Mouse (Mus musculus): ENCODE results near the gene Wwox. TPM values are rescaled to one million over a fixed set of nuclear protein-coding genes. Genes with fewer than 3 reads are reported as not detected.

The Wwox gene
- polyA plus RNA-seq, 1 experiment from 2014 or later = 13.8 TPM

DNA sequence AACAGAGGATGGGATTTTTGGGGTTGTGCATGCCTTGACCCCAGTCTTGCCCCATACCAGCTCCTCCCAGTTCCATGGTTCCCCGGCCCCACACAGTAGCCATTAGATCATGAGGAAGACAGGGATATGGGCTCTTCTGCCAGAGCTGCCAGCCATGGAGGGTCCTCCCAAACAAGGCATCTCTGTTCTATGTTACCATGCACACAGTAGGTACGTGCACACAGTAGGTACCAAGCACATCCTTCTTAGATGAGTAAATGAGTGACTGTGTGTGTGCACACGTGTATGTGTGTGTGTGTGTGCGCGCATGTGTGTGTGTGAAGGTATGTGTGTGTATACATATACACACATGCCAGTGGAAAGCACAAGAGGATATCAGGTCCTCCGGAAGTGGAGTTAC is 185.9 kb downstream of the Wwox start:
- DNase-seq (ENCODE audit: low spot score) (no peak), ATAC-seq (replicated peaks; ENCODE audit: low FRiP score) (no peak)
- Histone ChIP-seq H3K4me1 (replicated peaks; ENCODE audit: control insufficient read depth, insufficient read depth, low read length) (no peaks in the 10 kb centered on the region), H3K9me3 (ENCODE audit: control insufficient read depth, low read length) (no peaks in the 10 kb centered on the region), H3K36me3 (ENCODE audit: control insufficient read depth, insufficient read depth, low read length) (no peaks in the 10 kb centered on the region), H3K4me2 (ENCODE audit: low read depth, low read length, severe bottlenecking) (no peak overlapping the region), H3K4me3 (ENCODE audit: low read depth, low read length) (no peak overlapping the region), H3K27ac (ENCODE audit: low read depth, low read length) (no peak overlapping the region), H3K27me3 (ENCODE audit: control insufficient read depth, insufficient read depth, low read length) (no peaks in the 10 kb centered on the region; the same call in 1 of the 2 replicates), H3K9ac (ENCODE audit: low read length) (no peak overlapping the region)
- 89% methylated on average over 6 of the region's 6 CpGs for WGBS

GRCm38 (mm10) chr8:114626897-114627296 is 187.4 kb downstream of the Wwox start:
- H3K27me3 ChIP-seq (ENCODE audit: control insufficient read depth, insufficient read depth, low read length) = no peaks in the 10 kb centered on the region; the same call in 1 of the 2 replicates
- no peaks in the 10 kb centered on the region for H3K36me3 ChIP-seq (ENCODE audit: control insufficient read depth, insufficient read depth, low read length)
- H3K9me3 ChIP-seq (ENCODE audit: control insufficient read depth, low read length) = no peaks in the 10 kb centered on the region
- H3K4me1 ChIP-seq (replicated peaks; ENCODE audit: control insufficient read depth, insufficient read depth, low read length) = peaks cover 3% of the 10 kb centered on the region; the same call in 1 of the 2 replicates
- H3K4me2 ChIP-seq (ENCODE audit: low read depth, low read length, severe bottlenecking) = no peak overlapping the region
- DNase-seq (ENCODE audit: low spot score) = no peak
- ATAC-seq (replicated peaks; ENCODE audit: low FRiP score) = no peak
- no peak overlapping the region for H3K9ac ChIP-seq (ENCODE audit: low read length)
- no peak overlapping the region for H3K27ac ChIP-seq (ENCODE audit: low read depth, low read length)
- 75% methylated on average over 9 of the region's 9 CpGs for WGBS
- H3K4me3 ChIP-seq (ENCODE audit: low read depth, low read length) = no peak overlapping the region

- 88% methylated on average over 7 of the region's 7 CpGs for WGBS
- Histone ChIP-seq H3K27ac (ENCODE audit: low read depth, low read length) (no peak overlapping the region), H3K4me3 (ENCODE audit: low read depth, low read length) (no peak overlapping the region), H3K27me3 (ENCODE audit: control insufficient read depth, insufficient read depth, low read length) (no peaks in the 10 kb centered on the region; the same call in 1 of the 2 replicates), H3K4me2 (ENCODE audit: low read depth, low read length, severe bottlenecking) (no peak overlapping the region), H3K9ac (ENCODE audit: low read length) (no peak overlapping the region), H3K4me1 (replicated peaks; ENCODE audit: control insufficient read depth, insufficient read depth, low read length) (peaks cover 3% of the 10 kb centered on the region; the same call in 1 of the 2 replicates), H3K9me3 (ENCODE audit: control insufficient read depth, low read length) (no peaks in the 10 kb centered on the region), H3K36me3 (ENCODE audit: control insufficient read depth, insufficient read depth, low read length) (no peaks in the 10 kb centered on the region)
- no peak for DNase-seq (ENCODE audit: low spot score)
- ATAC-seq (replicated peaks; ENCODE audit: low FRiP score) = no peak
These were observed 190.3 kb downstream of the Wwox start for GRCm38 (mm10) chr8:114629719-114630118.

DNA sequence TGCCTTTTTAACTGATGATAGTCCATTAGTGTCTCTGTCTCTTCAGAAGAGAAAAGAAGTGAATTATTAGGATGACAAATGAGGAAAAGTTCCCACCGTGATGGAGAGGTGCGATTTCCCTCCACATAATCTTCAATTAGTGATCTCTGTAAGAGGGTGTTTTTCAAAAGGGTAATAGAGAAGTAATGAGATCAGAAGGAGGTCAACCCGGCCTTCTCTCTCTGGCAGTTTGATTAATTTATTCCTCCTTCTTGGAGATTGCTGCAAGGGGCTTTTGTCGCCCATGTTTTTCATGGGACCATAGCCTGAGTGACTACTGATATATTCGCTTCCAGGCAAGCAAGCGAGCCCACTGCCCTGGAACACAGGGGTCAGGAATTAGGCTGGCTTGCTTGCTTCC is 191.6 kb downstream of the Wwox start:
- Histone ChIP-seq H3K4me3 (ENCODE audit: low read depth, low read length) (no peak overlapping the region), H3K27me3 (ENCODE audit: control insufficient read depth, insufficient read depth, low read length) (no peaks in the 10 kb centered on the region; the same call in 1 of the 2 replicates), H3K9me3 (ENCODE audit: control insufficient read depth, low read length) (no peaks in the 10 kb centered on the region), H3K36me3 (ENCODE audit: control insufficient read depth, insufficient read depth, low read length) (no peaks in the 10 kb centered on the region), H3K9ac (ENCODE audit: low read length) (no peak overlapping the region), H3K4me2 (ENCODE audit: low read depth, low read length, severe bottlenecking) (no peak overlapping the region), H3K27ac (ENCODE audit: low read depth, low read length) (no peak overlapping the region), H3K4me1 (replicated peaks; ENCODE audit: control insufficient read depth, insufficient read depth, low read length) (peaks cover 3% of the 10 kb centered on the region; the same call in 1 of the 2 replicates)
- ATAC-seq (replicated peaks; ENCODE audit: low FRiP score) (no peak; the same call in 1 of the 2 replicates), DNase-seq (ENCODE audit: low spot score) (no peak)
- 32% methylated on average over 6 of the region's 6 CpGs for WGBS

DNA sequence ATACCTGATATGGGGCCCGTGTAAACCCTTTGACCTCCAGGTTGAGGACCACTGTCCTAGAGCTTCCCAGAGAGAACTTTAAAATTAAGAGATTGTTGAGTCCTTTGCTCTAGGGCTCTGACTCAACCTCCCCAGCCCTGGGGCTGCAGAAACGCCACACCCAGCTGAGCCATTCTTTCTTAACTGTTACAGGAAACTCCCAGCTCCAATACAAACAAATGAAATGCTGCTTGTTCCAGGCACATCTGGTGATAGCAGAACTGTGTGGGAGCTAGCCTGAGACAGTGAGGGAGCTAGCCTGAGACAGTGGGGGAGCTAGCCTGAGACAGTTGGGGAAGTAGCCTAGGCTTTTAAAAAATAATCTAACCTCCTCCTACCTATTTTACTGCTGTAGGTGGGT is 194.7 kb downstream of the Wwox start:
- no peak for ATAC-seq (replicated peaks; ENCODE audit: low FRiP score)
- H3K27ac ChIP-seq (ENCODE audit: low read depth, low read length) = no peak overlapping the region
- WGBS = 88% methylated on average over 2 of the region's 2 CpGs

GRCm38 (mm10) chr8:114634669-114635410 is 195.4 kb downstream of the Wwox start:
- no peaks in the 10 kb centered on the region for H3K9me3 ChIP-seq (ENCODE audit: control insufficient read depth, low read length)
- no peaks in the 10 kb centered on the region for H3K36me3 ChIP-seq (ENCODE audit: control insufficient read depth, insufficient read depth, low read length)
- DNase-seq (ENCODE audit: low spot score) (no peak), ATAC-seq (replicated peaks; ENCODE audit: low FRiP score) (no peak)
- no peak overlapping the region for H3K4me2 ChIP-seq (ENCODE audit: low read depth, low read length, severe bottlenecking)
- H3K4me1 ChIP-seq (replicated peaks; ENCODE audit: control insufficient read depth, insufficient read depth, low read length) = peaks cover 3% of the 10 kb centered on the region; the same call in 1 of the 2 replicates
- WGBS = 67% methylated on average over 9 of the region's 9 CpGs
- H3K27me3 ChIP-seq (ENCODE audit: control insufficient read depth, insufficient read depth, low read length) = no peaks in the 10 kb centered on the region
- H3K4me3 ChIP-seq (ENCODE audit: low read depth, low read length) = no peak overlapping the region
- no peak overlapping the region for H3K9ac ChIP-seq (ENCODE audit: low read length)
- H3K27ac ChIP-seq (ENCODE audit: low read depth, low read length) = no peak overlapping the region

More for the DNA sequence above, 194.7 kb downstream of the Wwox start:
- no peak for DNase-seq (ENCODE audit: low spot score)
- H3K4me1 ChIP-seq (replicated peaks; ENCODE audit: control insufficient read depth, insufficient read depth, low read length) = peaks cover 3% of the 10 kb centered on the region; the same call in 1 of the 2 replicates
- H3K9ac ChIP-seq (ENCODE audit: low read length) = no peak overlapping the region
- no peak overlapping the region for H3K4me2 ChIP-seq (ENCODE audit: low read depth, low read length, severe bottlenecking)
- H3K4me3 ChIP-seq (ENCODE audit: low read depth, low read length) = no peak overlapping the region
- H3K36me3 ChIP-seq (ENCODE audit: control insufficient read depth, insufficient read depth, low read length) = no peaks in the 10 kb centered on the region
- no peaks in the 10 kb centered on the region for H3K27me3 ChIP-seq (ENCODE audit: control insufficient read depth, insufficient read depth, low read length)
- no peaks in the 10 kb centered on the region for H3K9me3 ChIP-seq (ENCODE audit: control insufficient read depth, low read length)

DNA sequence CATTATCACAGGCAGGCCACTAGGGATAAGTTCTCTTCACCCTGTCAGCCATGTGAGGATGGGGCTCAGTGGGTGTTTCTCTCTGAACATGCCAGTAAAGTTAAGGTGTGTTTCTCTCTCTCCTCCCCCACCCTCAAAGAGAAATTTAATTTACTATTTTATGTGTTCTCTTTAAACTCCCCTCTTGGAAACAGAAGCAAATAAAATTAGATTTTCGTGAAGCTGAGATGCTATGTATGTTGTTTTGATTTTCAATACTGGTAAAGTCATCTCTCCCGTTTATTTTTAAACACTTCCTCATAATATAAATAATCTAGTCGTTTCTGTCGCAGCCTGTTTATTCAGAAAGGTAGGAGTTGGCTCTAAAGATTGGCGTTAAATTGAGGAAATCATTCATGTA is 196.9 kb downstream of the Wwox start:
- ATAC-seq (replicated peaks; ENCODE audit: low FRiP score) (no peak), DNase-seq (ENCODE audit: low spot score) (no peak)
- H3K27ac ChIP-seq (ENCODE audit: low read depth, low read length) = no peak overlapping the region
- H3K9ac ChIP-seq (ENCODE audit: low read length) = no peak overlapping the region
- H3K9me3 ChIP-seq (ENCODE audit: control insufficient read depth, low read length) = no peaks in the 10 kb centered on the region
- 87% methylated on average over 5 of the region's 5 CpGs for WGBS
- no peaks in the 10 kb centered on the region for H3K4me1 ChIP-seq (replicated peaks; ENCODE audit: control insufficient read depth, insufficient read depth, low read length)
- no peak overlapping the region for H3K4me3 ChIP-seq (ENCODE audit: low read depth, low read length)
- H3K27me3 ChIP-seq (ENCODE audit: control insufficient read depth, insufficient read depth, low read length) = no peaks in the 10 kb centered on the region
- H3K36me3 ChIP-seq (ENCODE audit: control insufficient read depth, insufficient read depth, low read length) = no peaks in the 10 kb centered on the region
- no peak overlapping the region for H3K4me2 ChIP-seq (ENCODE audit: low read depth, low read length, severe bottlenecking)

DNA sequence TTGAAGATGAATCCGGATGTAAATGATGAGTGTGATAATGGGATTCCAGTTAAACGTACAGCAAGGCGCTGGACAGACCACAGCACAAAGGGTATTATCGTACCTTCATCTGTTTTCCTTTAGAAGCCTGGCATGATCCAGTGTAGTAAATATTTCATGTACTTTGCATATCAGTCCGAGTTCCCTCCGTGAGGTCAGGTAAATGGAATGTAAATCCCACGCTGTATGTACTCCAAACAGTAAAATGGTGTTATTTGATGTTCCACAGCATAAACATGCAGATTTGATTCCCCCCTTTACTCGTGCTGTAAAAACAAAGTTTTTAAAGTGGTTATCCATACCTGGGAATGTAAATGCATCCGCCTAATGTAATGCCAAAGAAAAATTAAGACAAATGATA is 202.4 kb downstream of the Wwox start:
- Histone ChIP-seq H3K36me3 (ENCODE audit: control insufficient read depth, insufficient read depth, low read length) (no peaks in the 10 kb centered on the region), H3K9me3 (ENCODE audit: control insufficient read depth, low read length) (no peaks in the 10 kb centered on the region), H3K27ac (ENCODE audit: low read depth, low read length) (no peak overlapping the region), H3K4me2 (ENCODE audit: low read depth, low read length, severe bottlenecking) (no peak overlapping the region), H3K4me3 (ENCODE audit: low read depth, low read length) (no peak overlapping the region), H3K27me3 (ENCODE audit: control insufficient read depth, insufficient read depth, low read length) (no peaks in the 10 kb centered on the region), H3K9ac (ENCODE audit: low read length) (no peak overlapping the region), H3K4me1 (replicated peaks; ENCODE audit: control insufficient read depth, insufficient read depth, low read length) (no peaks in the 10 kb centered on the region)
- ATAC-seq (replicated peaks; ENCODE audit: low FRiP score) (no peak), DNase-seq (ENCODE audit: low spot score) (no peak)
- whole genome bisulfite sequencing = 86% methylated on average over 9 of the region's 9 CpGs

- H3K9me3 ChIP-seq (ENCODE audit: control insufficient read depth, low read length) = no peaks in the 10 kb centered on the region
- WGBS = 78% methylated on average over 14 of the region's 14 CpGs
- no peak for ATAC-seq (replicated peaks; ENCODE audit: low FRiP score)
These were observed 211.3 kb downstream of the Wwox start for GRCm38 (mm10) chr8:114650789-114651188.

More at GRCm38 (mm10) chr8:114650789-114651188, 211.3 kb downstream of the Wwox start:
- Histone ChIP-seq H3K36me3 (ENCODE audit: control insufficient read depth, insufficient read depth, low read length) (no peaks in the 10 kb centered on the region), H3K27me3 (ENCODE audit: control insufficient read depth, insufficient read depth, low read length) (no peaks in the 10 kb centered on the region), H3K4me1 (replicated peaks; ENCODE audit: control insufficient read depth, insufficient read depth, low read length) (no peaks in the 10 kb centered on the region), H3K4me3 (ENCODE audit: low read depth, low read length) (no peak overlapping the region), H3K27ac (ENCODE audit: low read depth, low read length) (no peak overlapping the region), H3K9ac (ENCODE audit: low read length) (no peak overlapping the region), H3K4me2 (ENCODE audit: low read depth, low read length, severe bottlenecking) (no peak overlapping the region)
- no peak for DNase-seq (ENCODE audit: low spot score)
